Mouse (Mus musculus) olfactory bulb, adult 2 months (tissue): ENCODE data around the gene Icmt. TPM values are rescaled to one million over a fixed set of nuclear protein-coding genes. Genes with fewer than 3 reads are reported as not detected.

Experiments
- H3K27ac ChIP-seq: fragments of 200-500 bp; 2 replicates; pipeline ENCODE4 v1.5.1; 2012; ENCODE audit warnings: low read depth, low read length; ENCODE audit not compliant: insufficient read depth
- H3K4me1 ChIP-seq: fragments of 200-500 bp; 2 replicates; pipeline ENCODE4 v1.6.1; 2012; ENCODE audit warnings: low read length; ENCODE audit not compliant: control insufficient read depth, insufficient read depth
- H3K4me3 ChIP-seq: fragments of 200-500 bp; 2 replicates; pipeline ENCODE4 v1.5.1; 2012; ENCODE audit warnings: mild to moderate bottlenecking, low read depth, low read length, moderate library complexity; ENCODE audit not compliant: insufficient read depth
- CTCF ChIP-seq: fragments of 200-500 bp; IDR thresholded peaks from 2 replicates; pipeline ENCODE4 v1.5.1; 2012; ENCODE audit warnings: low read depth, mild to moderate bottlenecking, low read length, moderate library complexity; ENCODE audit not compliant: insufficient read depth
- POLR2A ChIP-seq: fragments of 200-500 bp; IDR thresholded peaks from 2 replicates; pipeline ENCODE4 v1.6.1; 2012; ENCODE audit warnings: mild to moderate bottlenecking, low read depth, low read length, moderate library complexity; ENCODE audit not compliant: insufficient read depth
- WGBS: fragments of 180-500 bp; shearing (Covaris S2); methylation state at CpG from one replicate; pipeline ENCODE4 v1.1.7; 2018; 5-methylcytosine and 5-hydroxymethylcytosine counted together
- polyA plus RNA-seq: library from polyadenylated mRNA; stranded (reverse); fragments of >200 nt; gene quantifications from 2 replicates; pipeline ENCODE4 v1.2.4, GENCODE M21; 2012; ENCODE audit warnings: low replicate concordance; ENCODE audit not compliant: missing spikeins, insufficient read depth, insufficient read length

The Icmt gene
- polyA plus RNA-seq, 1 experiment = not detected

GRCm38 (mm10) chr4:152282721-152283120 lies 14.3 kb upstream of the Icmt start:
- Histone ChIP-seq H3K27ac (no peak overlapping the region), H3K4me1 (peaks cover 47% of the 10 kb centered on the region), H3K4me3 (peak overlapping the region; percentile 30)
- WGBS = 17% methylated on average over 34 of the region's 34 CpGs
- TF ChIP-seq POLR2A (no peak), CTCF (no peak)

GRCm38 (mm10) chr4:152283186-152283950 lies 13.7 kb upstream of the Icmt start:
- WGBS = 10% methylated on average over 70 of the region's 70 CpGs
- peak overlapping the region; percentile 30 for H3K4me3 ChIP-seq
- H3K27ac ChIP-seq = no peak overlapping the region
- peak; percentile 84 for TF ChIP-seq CTCF
- TF ChIP-seq POLR2A = no peak
- H3K4me1 ChIP-seq = peaks cover 47% of the 10 kb centered on the region

- WGBS = 7% methylated on average over 10 of the region's 10 CpGs
These were observed 11.5 kb upstream of the Icmt start for GRCm38 (mm10) chr4:152285505-152285904.

GRCm38 (mm10) chr4:152286183-152286582 lies 10.8 kb upstream of the Icmt start:
- H3K4me3 ChIP-seq = peak overlapping the region; percentile 46
- 0 out of 2 replicates have a peak, but pooled peaks have one; percentile 47 for TF ChIP-seq POLR2A
- TF ChIP-seq CTCF = no peak; the same call in 1 of the 2 replicates
- no peak overlapping the region for H3K27ac ChIP-seq
- peaks cover 47% of the 10 kb centered on the region for H3K4me1 ChIP-seq
- 2% methylated on average over 32 of the region's 32 CpGs for WGBS

More at GRCm38 (mm10) chr4:152285505-152285904, 11.5 kb upstream of the Icmt start:
- Histone ChIP-seq H3K4me3 (no peak overlapping the region), H3K27ac (no peak overlapping the region), H3K4me1 (peaks cover 40% of the 10 kb centered on the region)
- peak; percentile 72 for TF ChIP-seq CTCF
- TF ChIP-seq POLR2A = no peak

GRCm38 (mm10) chr4:152286887-152287286 lies 10.1 kb upstream of the Icmt start:
- H3K27ac ChIP-seq = no peak overlapping the region
- TF ChIP-seq CTCF (no peak), POLR2A (no peak)
- no peak overlapping the region for H3K4me3 ChIP-seq
- 27% methylated on average over 26 of the region's 26 CpGs for WGBS
- peaks cover 54% of the 10 kb centered on the region for H3K4me1 ChIP-seq

- H3K4me1 ChIP-seq = peaks cover 56% of the 10 kb centered on the region
- 57% methylated on average over 19 of the region's 19 CpGs for WGBS
- TF ChIP-seq POLR2A = no peak
- no peak for TF ChIP-seq CTCF
- H3K27ac ChIP-seq = no peak overlapping the region
- no peak overlapping the region for H3K4me3 ChIP-seq
These were observed 9.5 kb upstream of the Icmt start for GRCm38 (mm10) chr4:152287317-152288120.

GRCm38 (mm10) chr4:152288398-152288945 lies 8.6 kb upstream of the Icmt start:
- Histone ChIP-seq H3K4me1 (peaks cover 56% of the 10 kb centered on the region), H3K4me3 (no peak overlapping the region), H3K27ac (no peak overlapping the region)
- 78% methylated on average over 18 of the region's 18 CpGs for WGBS
- TF ChIP-seq POLR2A (no peak), CTCF (no peak)

- peaks cover 55% of the 10 kb centered on the region for H3K4me1 ChIP-seq
- TF ChIP-seq CTCF (no peak), POLR2A (no peak)
- no peak overlapping the region for H3K27ac ChIP-seq
- 2% methylated on average over 39 of the region's 39 CpGs for WGBS
- H3K4me3 ChIP-seq = peak overlapping the region; percentile 4
These were observed 6.6 kb upstream of the Icmt start for GRCm38 (mm10) chr4:152290385-152290784.

GRCm38 (mm10) chr4:152290991-152291390 lies 6.0 kb upstream of the Icmt start:
- Histone ChIP-seq H3K27ac (no peak overlapping the region), H3K4me3 (no peak overlapping the region), H3K4me1 (peaks cover 53% of the 10 kb centered on the region)
- WGBS = 53% methylated on average over 11 of the region's 11 CpGs
- no peak for TF ChIP-seq POLR2A
- no peak for TF ChIP-seq CTCF
